Mouse (Mus musculus): Measurements from ENCODE around the gene Atp2c2. TPM values are rescaled to one million over a fixed set of nuclear protein-coding genes. Genes with fewer than 3 reads are reported as not detected.

The Atp2c2 gene
- total and polyA plus RNA-seq, 3 experiments, result 0.27 to 0.58 TPM; not detected in 1

DNA sequence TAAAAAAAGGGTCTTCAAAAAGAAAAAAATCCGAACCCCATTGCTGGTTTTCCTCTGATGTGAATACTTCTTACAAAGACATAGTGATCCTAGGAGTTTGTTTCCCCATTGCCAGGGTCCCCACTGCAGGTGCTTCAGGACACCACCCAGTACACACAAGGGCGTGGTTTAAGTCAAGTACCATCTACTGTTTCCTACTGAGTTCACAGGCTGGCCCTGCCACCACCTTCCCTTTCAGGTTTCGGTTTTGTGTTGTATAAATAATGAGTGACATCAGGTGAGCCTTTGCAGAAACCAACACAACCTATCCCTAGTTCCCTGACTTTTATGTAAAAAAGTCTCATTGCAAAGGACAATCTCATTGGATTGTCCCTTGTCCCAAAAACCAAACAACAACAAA, 95.8 kb downstream of the Atp2c2 start:
- no peaks in the 10 kb centered on the region for H3K36me3 ChIP-seq (ENCODE audit: control insufficient read depth in 1 of 2, insufficient read depth in 2 of 2, low read length in 2 of 2)
- no peak overlapping the region for H3K27ac ChIP-seq (ENCODE audit: control insufficient read depth, low read depth, low read length)
- no peak overlapping the region for H3K9ac ChIP-seq (ENCODE audit: control insufficient read depth, low read depth, low read length, poor library complexity, severe bottlenecking)
- no peak for DNase-seq (ENCODE audit: low read depth, low spot score)
- no peak for TF ChIP-seq MXI1 (IDR thresholded peaks at IDR 0.05; ENCODE audit: low read depth, low read length)
- no peak for TF ChIP-seq MEF2A (IDR thresholded peaks at IDR 0.05; ENCODE audit: extremely low read depth, insufficient replicate concordance, low read depth, low read length, poor library complexity, severe bottlenecking)
- TF ChIP-seq GABPA (IDR thresholded peaks at IDR 0.05; ENCODE audit: low read depth, low read length), result no peak
- no peak for TF ChIP-seq POLR2AphosphoS2 (IDR thresholded peaks at IDR 0.05; ENCODE audit: low read length)
- TF ChIP-seq CTCF (IDR thresholded peaks at IDR 0.05 in 2 of 3, conservative IDR thresholded peaks at IDR 0.05 in 1 of 3; ENCODE audit: control insufficient read depth in 1 of 3, insufficient read depth in 1 of 3, low read depth in 2 of 3, low read length in 3 of 3, poor library complexity in 1 of 3, severe bottlenecking in 1 of 3), result no peak
- TF ChIP-seq MAFK (IDR thresholded peaks at IDR 0.05; ENCODE audit: borderline replicate concordance, low read depth, low read length), result no peak
- no peak for TF ChIP-seq TBP (IDR thresholded peaks at IDR 0.05; ENCODE audit: low read depth, low read length)
- TF ChIP-seq TCF12 (IDR thresholded peaks at IDR 0.05; ENCODE audit: low read depth, low read length), result no peak
- no peaks in the 10 kb centered on the region for H3K9me3 ChIP-seq (replicated peaks; ENCODE audit: insufficient read depth, low read length)
- H3K27me3 ChIP-seq (ENCODE audit: control insufficient read depth in 1 of 2, insufficient read depth in 2 of 2, low read length in 2 of 2), result no peaks in the 10 kb centered on the region
- H3K4me1 ChIP-seq (ENCODE audit: control insufficient read depth in 1 of 2, insufficient read depth in 2 of 2, low read length in 2 of 2), result peaks cover 0 to 8% of the 10 kb centered on the region in 2 experiments; a peak in 3 of 4 replicates
- H3K4me3 ChIP-seq (ENCODE audit: control insufficient read depth in 1 of 2, insufficient read depth in 1 of 2, low read depth in 2 of 2, low read length in 2 of 2), result no peak overlapping the region
- H3K79me2 ChIP-seq (ENCODE audit: control insufficient read depth, insufficient read depth, low read length, poor library complexity), result no peaks in the 10 kb centered on the region

DNA sequence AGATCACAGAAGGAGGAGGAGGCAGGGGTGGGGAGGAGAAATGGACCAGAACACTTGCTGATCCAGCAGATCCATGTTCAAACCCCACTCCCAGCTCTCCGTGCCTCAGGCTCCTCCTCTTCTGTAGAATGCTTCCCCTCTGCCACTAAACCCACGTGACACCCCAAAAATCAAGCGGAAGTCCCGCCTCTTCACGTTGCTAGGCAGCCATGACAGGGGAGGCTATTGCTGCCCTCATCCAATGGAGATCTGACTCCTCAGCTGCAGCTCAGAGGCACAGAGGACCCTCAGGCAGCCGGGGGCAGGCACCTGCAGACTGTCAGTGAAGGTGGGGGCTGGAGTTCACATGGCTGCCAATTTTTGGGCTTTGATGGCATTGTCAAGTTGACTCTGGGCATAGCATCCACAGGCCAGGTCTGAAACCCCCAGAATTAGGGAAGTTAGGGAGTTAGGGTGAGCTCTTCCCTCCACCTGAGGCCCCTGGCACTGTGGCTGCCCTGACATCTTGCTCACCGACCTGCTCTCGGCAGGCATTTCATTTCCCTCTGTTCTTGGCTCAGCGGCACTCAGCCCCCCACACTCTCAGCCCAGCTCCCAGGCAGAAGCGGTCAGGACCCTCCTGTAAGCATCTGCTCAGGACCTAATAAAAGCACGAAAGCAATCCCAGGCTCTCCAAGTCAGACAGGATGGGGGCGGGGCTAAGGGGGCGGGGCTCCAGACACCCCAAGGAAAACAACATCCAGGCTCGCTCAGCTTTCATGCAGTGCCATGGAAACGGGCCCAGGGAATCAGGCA, 98.6 kb downstream of the Atp2c2 start:
- DNase-seq (ENCODE audit: low read depth, low spot score), result peak; percentile 93
- Histone ChIP-seq H3K9me3 (replicated peaks; ENCODE audit: insufficient read depth, low read length) (no peaks in the 10 kb centered on the region), H3K79me2 (ENCODE audit: control insufficient read depth, insufficient read depth, low read length, poor library complexity) (no peaks in the 10 kb centered on the region), H3K36me3 (ENCODE audit: control insufficient read depth in 1 of 2, insufficient read depth in 2 of 2, low read length in 2 of 2) (no peaks in the 10 kb centered on the region), H3K9ac (ENCODE audit: control insufficient read depth, low read depth, low read length, poor library complexity, severe bottlenecking) (peak overlapping the region; percentile 56), H3K4me1 (ENCODE audit: control insufficient read depth in 1 of 2, insufficient read depth in 2 of 2, low read length in 2 of 2) (peaks cover 0 to 8% of the 10 kb centered on the region in 2 experiments; a peak in 3 of 4 replicates), H3K27me3 (ENCODE audit: control insufficient read depth in 1 of 2, insufficient read depth in 2 of 2, low read length in 2 of 2) (no peaks in the 10 kb centered on the region), H3K27ac (ENCODE audit: control insufficient read depth, low read depth, low read length) (peak overlapping the region; percentile 60), H3K4me3 (ENCODE audit: control insufficient read depth in 1 of 2, insufficient read depth in 1 of 2, low read depth in 2 of 2, low read length in 2 of 2) (peak overlapping the region; percentile 63 to 64)
- TF ChIP-seq MXI1 (IDR thresholded peaks at IDR 0.05; ENCODE audit: low read depth, low read length), result peak; percentile 73
- TF ChIP-seq USF2 (IDR thresholded peaks at IDR 0.05; ENCODE audit: borderline replicate concordance in 1 of 2, insufficient read depth in 1 of 2, low read depth in 1 of 2, low read length in 2 of 2), result peak; percentile 43 to 79; a peak in 3 of 4 replicates
- no peak for TF ChIP-seq CTCF (IDR thresholded peaks at IDR 0.05 in 2 of 3, conservative IDR thresholded peaks at IDR 0.05 in 1 of 3; ENCODE audit: control insufficient read depth in 1 of 3, insufficient read depth in 1 of 3, low read depth in 2 of 3, low read length in 3 of 3, poor library complexity in 1 of 3, severe bottlenecking in 1 of 3)
- no peak for TF ChIP-seq KAT2A (conservative IDR thresholded peaks at IDR 0.05; ENCODE audit: low read depth, low read length)
- TF ChIP-seq RAD21 (IDR thresholded peaks at IDR 0.05; ENCODE audit: low read depth, low read length), result no peak
- no peak for TF ChIP-seq SMC3 (IDR thresholded peaks at IDR 0.05; ENCODE audit: low read depth, low read length)
- TF ChIP-seq CHD1 (IDR thresholded peaks at IDR 0.05; ENCODE audit: low read depth, low read length), result no peak
- TF ChIP-seq MYB (IDR thresholded peaks at IDR 0.05; ENCODE audit: low read depth, low read length), result no peak
- peak; percentile 74 for TF ChIP-seq ELF1 (IDR thresholded peaks at IDR 0.05; ENCODE audit: low read depth, low read length)
- no peak; a peak in 1 of 4 replicates for TF ChIP-seq POLR2A (IDR thresholded peaks at IDR 0.05; ENCODE audit: control insufficient read depth in 1 of 2, insufficient read depth in 1 of 2, low read depth in 1 of 2, low read length in 2 of 2, poor library complexity in 1 of 2)
- TF ChIP-seq E2F4 (IDR thresholded peaks at IDR 0.05; ENCODE audit: borderline replicate concordance, low read depth, low read length), result no peak
- TF ChIP-seq SIN3A (IDR thresholded peaks at IDR 0.05; ENCODE audit: low read length), result peak; percentile 69
- TF ChIP-seq RCOR1 (IDR thresholded peaks at IDR 0.05; ENCODE audit: low read depth, low read length), result peak; percentile 16; the same call in 1 of the 2 replicates
- no peak for TF ChIP-seq GABPA (IDR thresholded peaks at IDR 0.05; ENCODE audit: low read depth, low read length)
- no peak for TF ChIP-seq CHD2 (IDR thresholded peaks at IDR 0.05; ENCODE audit: low read length)
- no peak for TF ChIP-seq MEF2A (IDR thresholded peaks at IDR 0.05; ENCODE audit: extremely low read depth, insufficient replicate concordance, low read depth, low read length, poor library complexity, severe bottlenecking)
- peak; percentile 97 for TF ChIP-seq USF1 (IDR thresholded peaks at IDR 0.05; ENCODE audit: low read depth, low read length)
- no peak for TF ChIP-seq POLR2AphosphoS2 (IDR thresholded peaks at IDR 0.05; ENCODE audit: low read length)
- no peak for TF ChIP-seq GATA1 (IDR thresholded peaks at IDR 0.05; ENCODE audit: low read depth, low read length)
- no peak for TF ChIP-seq MAFK (IDR thresholded peaks at IDR 0.05; ENCODE audit: borderline replicate concordance, low read depth, low read length)
- peak; percentile 70 for TF ChIP-seq HCFC1 (IDR thresholded peaks at IDR 0.05; ENCODE audit: low read depth, low read length)
- peak; percentile 93 for TF ChIP-seq MAX (IDR thresholded peaks at IDR 0.05; ENCODE audit: low read length)
- TF ChIP-seq NELFE (IDR thresholded peaks at IDR 0.05; ENCODE audit: low read depth, low read length), result 0 out of 2 replicates have a peak, but pooled peaks have one; percentile 13
- TF ChIP-seq ZNF384 (IDR thresholded peaks at IDR 0.05; ENCODE audit: low read depth, low read length), result no peak
- no peak for TF ChIP-seq ZMIZ1 (IDR thresholded peaks at IDR 0.05; ENCODE audit: low read depth, low read length)
- TF ChIP-seq JUND (IDR thresholded peaks at IDR 0.05; ENCODE audit: low read depth, low read length), result no peak
